Mouse (Mus musculus) embryonic facial prominence, embryonic 10.5 days (tissue): ENCODE results near the gene Raver1. TPM values are rescaled to one million over a fixed set of nuclear protein-coding genes. Genes with fewer than 3 reads are reported as not detected.

Experiments used
- microRNA counts: library from miRNA; unstranded; fragments of <30 nt; microRNA quantifications from one replicate; lab custom pipeline; 2017
- microRNA-seq: library from miRNA; unstranded; fragments of <30 nt; microRNA quantifications from one replicate; pipeline ENCODE4, GENCODE M21; 2017
- polyA plus RNA-seq: library from polyadenylated mRNA; unstranded; fragments of >200 nt; fragmentation: Nextera tagmentation; extraction: Ambion mirVana; gene quantifications from 2 replicates; pipeline ENCODE4 v1.2.1, GENCODE M21; 2016

Raver1 gene
- polyA plus RNA-seq, 1 experiment from 2014 or later: 98.1 TPM

MicroRNA genes within 50 kb of the gene (microRNA counts, 519-probe panel; counts per million panel counts)
- 4,380 counts per million, percentile 81 among the panel's probes with 10 or more counts for microRNA mmu-miR-1900 (lab: Ali Mortazavi, UCI)

Small RNA genes lying within 50 kb of the gene (microRNA-seq; reads per million reads assigned to microRNA genes)
- not detected for gene Mir1900
- gene Mir7082: 1.8 reads per million

Other genes with a start within 250 kb of the Raver1 start
- gene A230050P20Rik, start 223.4 kb downstream of the Raver1 start, polyA plus RNA-seq: 1.1 and 2.2 TPM in 2 replicates
- gene Angptl6, start 212.3 kb downstream of the Raver1 start, polyA plus RNA-seq: 3.2 and 3.3 TPM in 2 replicates
- 99.2 and 100 TPM in 2 replicates for gene Ppan, start 203.8 kb downstream of the Raver1 start, polyA plus RNA-seq
- gene Eif3g, start 193.4 kb downstream of the Raver1 start, polyA plus RNA-seq: 411 and 431 TPM in 2 replicates
- gene Dnmt1, start 132.1 kb downstream of the Raver1 start, polyA plus RNA-seq: 168 and 176 TPM in 2 replicates
- gene S1pr2, start 115.2 kb downstream of the Raver1 start, polyA plus RNA-seq: 38.2 and 42.8 TPM in 2 replicates
- gene Mrpl4, start 89.3 kb downstream of the Raver1 start, polyA plus RNA-seq: 154 and 161 TPM in 2 replicates
- gene Icam1, start 76.0 kb downstream of the Raver1 start, polyA plus RNA-seq: 5.9 and 6.0 TPM in 2 replicates
- 3.8 and 5.1 TPM in 2 replicates for gene Icam4, start 62.6 kb downstream of the Raver1 start, polyA plus RNA-seq
- not detected in 2 replicates for gene Icam5, start 59.9 kb downstream of the Raver1 start, polyA plus RNA-seq
- gene Zglp1, start 24.9 kb downstream of the Raver1 start, polyA plus RNA-seq: 0.70 and 1.8 TPM in 2 replicates
- gene Gm49373, start 18.9 kb downstream of the Raver1 start, polyA plus RNA-seq: 0.42 and 1.4 TPM in 2 replicates
- 62.6 and 64.0 TPM in 2 replicates for gene Fdx1l, start 18.4 kb downstream of the Raver1 start, polyA plus RNA-seq
- 3.5 and 4.5 TPM in 2 replicates for gene Gm38431, start within 50 bp of the Raver1 start, polyA plus RNA-seq
- 14.8 and 16.1 TPM in 2 replicates for gene Tyk2, start 39.2 kb upstream of the Raver1 start, polyA plus RNA-seq
- gene Cdc37, start 58.0 kb upstream of the Raver1 start, polyA plus RNA-seq: 418 and 430 TPM in 2 replicates
- 4.9 and 5.3 TPM in 2 replicates for gene Pde4a, start 73.7 kb upstream of the Raver1 start, polyA plus RNA-seq
- 47.8 and 49.6 TPM in 2 replicates for gene Keap1, start 147.4 kb upstream of the Raver1 start, polyA plus RNA-seq
- gene S1pr5, start 156.4 kb upstream of the Raver1 start, polyA plus RNA-seq: 0.22 TPM in 1 of 2 replicates, not detected in the other
- gene Atg4d, start 173.3 kb upstream of the Raver1 start, polyA plus RNA-seq: 37.8 and 41.3 TPM in 2 replicates
- 16.2 and 18.0 TPM in 2 replicates for gene Kri1, start 196.0 kb upstream of the Raver1 start, polyA plus RNA-seq
- 40.9 and 45.1 TPM in 2 replicates for gene Cdkn2d, start 199.4 kb upstream of the Raver1 start, polyA plus RNA-seq
- 16.8 and 18.6 TPM in 2 replicates for gene Ap1m2, start 220.3 kb upstream of the Raver1 start, polyA plus RNA-seq
- 86.8 and 92.7 TPM in 2 replicates for gene Slc44a2, start 228.7 kb upstream of the Raver1 start, polyA plus RNA-seq